Mouse (Mus musculus): ENCODE data around the gene Aoah.

- TF ChIP-seq CTCF (conservative IDR thresholded peaks at IDR 0.05; ENCODE audit: low read length) (no peak), POU5F1 (IDR thresholded peaks at IDR 0.05; ENCODE audit: borderline replicate concordance, low read length) (no peak), NANOG (IDR thresholded peaks at IDR 0.05; ENCODE audit: borderline replicate concordance, low read length) (no peak)
These were observed 2.7 kb downstream of the Aoah start for GRCm38 (mm10) chr13:20796651-20797050.

All from E14TG2a.4 (cell line).